Mouse (Mus musculus): ENCODE data around the gene Ift140. TPM values are rescaled to one million over a fixed set of nuclear protein-coding genes. Genes with fewer than 3 reads are reported as not detected.

Ift140 gene
- polyA plus RNA-seq, 1 experiment from 2014 or later: 28.1 TPM

DNA sequence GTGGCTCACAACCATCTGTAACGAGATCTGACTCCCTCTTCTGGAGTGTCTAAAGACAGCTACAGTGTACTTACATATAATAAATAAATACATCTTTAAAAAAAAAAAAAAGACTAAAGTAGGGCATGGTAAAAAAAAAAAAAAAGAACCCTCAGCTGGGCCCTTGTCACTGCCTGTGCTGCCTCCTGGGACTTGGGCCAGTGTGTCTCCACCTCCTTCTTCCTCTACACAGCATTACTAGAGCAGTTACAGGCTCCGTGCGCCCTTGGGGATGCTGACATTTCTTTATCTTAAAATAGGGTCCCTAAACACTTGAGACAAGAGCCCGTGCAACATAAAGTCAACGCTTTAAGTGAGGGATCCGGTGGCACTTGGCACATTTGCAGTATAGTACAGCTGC, 31.3 kb downstream of the Ift140 start:
- no peaks in the 10 kb centered on the region for H3K27me3 ChIP-seq
- H3K27ac ChIP-seq: no peak overlapping the region
- WGBS: 95% methylated on average over 5 of the region's 6 CpGs
- peaks cover 34% of the 10 kb centered on the region for H3K36me3 ChIP-seq (replicated peaks)
- H3K9ac ChIP-seq: no peak overlapping the region
- no peaks in the 10 kb centered on the region for H3K9me3 ChIP-seq
- H3K4me1 ChIP-seq: no peaks in the 10 kb centered on the region
- H3K4me3 ChIP-seq (replicated peaks): no peak overlapping the region
- ATAC-seq (ENCODE audit: low FRiP score): no peak
- no peak overlapping the region for H3K4me2 ChIP-seq

DNA sequence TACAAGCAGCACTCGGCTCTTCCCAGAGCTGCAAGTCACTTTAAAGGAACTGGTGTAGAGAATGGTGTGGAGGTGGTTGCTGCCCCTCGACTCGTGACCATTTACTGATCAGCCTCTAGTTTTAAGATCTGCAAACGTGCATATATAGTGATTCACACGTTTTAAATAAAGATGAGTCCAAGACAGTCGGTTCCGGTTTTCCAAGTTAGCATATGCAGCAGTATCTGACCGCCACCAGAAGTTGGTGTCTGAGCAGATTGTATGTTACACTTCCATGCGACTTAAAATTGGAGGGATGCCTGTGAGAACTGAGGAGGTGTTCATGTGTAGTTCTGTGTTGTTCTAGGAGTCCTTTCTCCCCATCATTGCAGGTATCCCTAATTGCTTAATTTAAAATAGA, 37.4 kb downstream of the Ift140 start:
- H3K27ac ChIP-seq: no peak overlapping the region
- no peaks in the 10 kb centered on the region for H3K9me3 ChIP-seq
- H3K4me2 ChIP-seq: no peak overlapping the region
- H3K36me3 ChIP-seq (replicated peaks): peaks cover 51% of the 10 kb centered on the region
- ATAC-seq (ENCODE audit: low FRiP score): no peak
- H3K4me1 ChIP-seq: no peaks in the 10 kb centered on the region
- WGBS: 84% methylated on average over 9 of the region's 9 CpGs
- no peak overlapping the region for H3K9ac ChIP-seq
- no peaks in the 10 kb centered on the region for H3K27me3 ChIP-seq
- no peak overlapping the region for H3K4me3 ChIP-seq (replicated peaks)

DNA sequence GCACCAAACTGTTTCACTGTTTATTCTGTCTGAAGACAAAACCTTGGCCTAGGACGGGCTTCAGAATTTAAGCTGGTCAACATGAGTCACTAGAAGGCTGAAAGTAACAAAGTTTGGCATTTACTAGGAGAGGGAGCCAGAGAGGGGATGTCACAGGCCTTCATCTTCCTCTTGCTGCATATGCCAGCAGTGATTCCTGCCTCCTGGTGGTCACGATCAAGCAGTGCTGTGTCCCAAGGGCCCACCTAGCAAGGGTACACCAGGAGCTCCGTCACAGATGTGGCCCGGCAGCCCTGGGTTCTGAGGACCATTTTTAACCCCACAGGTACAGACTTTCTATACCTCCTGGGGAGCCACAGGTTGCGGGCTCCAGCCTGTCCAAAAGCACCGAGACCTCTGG, 41.2 kb downstream of the Ift140 start:
- Histone ChIP-seq H3K27ac (no peak overlapping the region), H3K4me3 (replicated peaks) (no peak overlapping the region), H3K4me1 (no peaks in the 10 kb centered on the region), H3K9me3 (no peaks in the 10 kb centered on the region), H3K36me3 (replicated peaks) (peaks cover 49% of the 10 kb centered on the region), H3K9ac (no peak overlapping the region), H3K4me2 (no peak overlapping the region), H3K27me3 (no peaks in the 10 kb centered on the region)
- whole genome bisulfite sequencing: 90% methylated on average over 6 of the region's 6 CpGs
- no peak for ATAC-seq (ENCODE audit: low FRiP score)

DNA sequence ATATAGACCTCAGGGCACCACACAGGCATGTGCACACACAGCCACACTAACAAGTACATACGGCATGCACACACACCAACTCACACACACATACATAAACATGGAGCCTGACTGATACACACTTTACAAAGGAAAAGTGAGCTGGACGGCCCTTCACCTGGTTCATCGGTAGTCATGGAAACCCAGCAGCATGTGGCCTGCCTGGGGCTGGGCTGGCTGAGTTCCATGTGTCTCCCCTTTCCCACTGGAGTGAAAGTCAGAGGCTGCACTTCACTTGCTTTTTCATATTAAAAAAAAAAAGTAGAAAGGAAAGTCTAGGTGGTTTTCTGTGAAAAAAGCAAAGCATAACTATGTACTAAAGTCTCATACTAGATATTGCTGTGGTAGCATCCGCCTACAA, 47.4 kb downstream of the Ift140 start:
- Histone ChIP-seq H3K4me1 (no peaks in the 10 kb centered on the region), H3K27ac (no peak overlapping the region), H3K36me3 (replicated peaks) (peaks cover 27% of the 10 kb centered on the region), H3K4me2 (no peak overlapping the region), H3K9ac (no peak overlapping the region), H3K9me3 (no peaks in the 10 kb centered on the region), H3K27me3 (no peaks in the 10 kb centered on the region), H3K4me3 (replicated peaks) (no peak overlapping the region)
- 86% methylated on average over 4 of the region's 4 CpGs for WGBS
- ATAC-seq (ENCODE audit: low FRiP score): no peak

DNA sequence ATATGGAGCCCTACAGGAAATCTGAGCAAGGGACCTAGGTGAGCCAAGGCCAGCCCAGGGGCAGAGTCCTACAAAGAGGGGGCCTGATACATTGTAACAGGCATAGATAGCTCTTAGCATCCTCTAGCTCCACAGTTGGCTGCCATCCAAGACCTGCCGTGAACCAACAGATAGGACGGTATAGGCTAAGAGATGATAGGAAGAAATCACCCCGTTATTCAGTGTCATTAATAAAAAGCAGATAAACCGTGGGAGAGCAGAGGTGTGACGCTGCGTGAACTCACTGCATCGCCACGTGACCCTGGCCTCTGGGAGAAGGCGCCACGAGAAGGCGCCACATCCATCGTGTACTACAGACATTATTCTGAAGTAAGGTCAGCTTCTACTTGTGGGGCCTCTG, 48.0 kb downstream of the Ift140 start:
- Histone ChIP-seq H3K27me3 (no peaks in the 10 kb centered on the region), H3K36me3 (replicated peaks) (peaks cover 25% of the 10 kb centered on the region)
- WGBS: 90% methylated on average over 12 of the region's 12 CpGs

DNA sequence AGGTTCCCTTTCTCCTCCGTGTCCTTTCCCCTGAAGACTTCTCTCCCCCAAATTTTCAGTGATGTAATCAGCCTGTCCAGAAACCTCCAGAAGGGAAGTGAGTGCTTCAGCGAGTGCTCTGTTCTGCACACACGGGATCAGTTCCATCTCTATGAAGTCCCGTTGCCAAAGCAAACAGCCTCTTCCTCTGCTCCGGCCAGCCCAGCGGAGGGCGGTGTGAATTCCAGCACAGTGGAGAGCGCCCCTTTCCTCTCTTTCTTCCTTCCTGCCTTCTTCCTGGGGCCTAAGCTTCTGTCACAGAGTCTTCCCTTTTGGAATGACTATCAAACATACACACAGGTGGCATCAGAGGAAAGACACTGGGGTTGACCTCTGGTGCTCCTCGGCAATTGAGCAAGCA, 48.5 kb downstream of the Ift140 start:
- peaks cover 22% of the 10 kb centered on the region for H3K36me3 ChIP-seq (replicated peaks)
- H3K4me2 ChIP-seq: no peak overlapping the region
- 81% methylated on average over 9 of the region's 9 CpGs for WGBS
- no peak overlapping the region for H3K4me3 ChIP-seq (replicated peaks)
- H3K27ac ChIP-seq: no peak overlapping the region
- H3K27me3 ChIP-seq: no peaks in the 10 kb centered on the region
- no peak overlapping the region for H3K9ac ChIP-seq
- no peaks in the 10 kb centered on the region for H3K9me3 ChIP-seq
- no peaks in the 10 kb centered on the region for H3K4me1 ChIP-seq
- no peak for ATAC-seq (ENCODE audit: low FRiP score)

More for the DNA sequence above, 48.0 kb downstream of the Ift140 start:
- H3K27ac ChIP-seq: no peak overlapping the region
- no peaks in the 10 kb centered on the region for H3K9me3 ChIP-seq
- H3K9ac ChIP-seq: no peak overlapping the region
- H3K4me1 ChIP-seq: no peaks in the 10 kb centered on the region
- ATAC-seq (ENCODE audit: low FRiP score): no peak
- no peak overlapping the region for H3K4me2 ChIP-seq
- no peak overlapping the region for H3K4me3 ChIP-seq (replicated peaks)

DNA sequence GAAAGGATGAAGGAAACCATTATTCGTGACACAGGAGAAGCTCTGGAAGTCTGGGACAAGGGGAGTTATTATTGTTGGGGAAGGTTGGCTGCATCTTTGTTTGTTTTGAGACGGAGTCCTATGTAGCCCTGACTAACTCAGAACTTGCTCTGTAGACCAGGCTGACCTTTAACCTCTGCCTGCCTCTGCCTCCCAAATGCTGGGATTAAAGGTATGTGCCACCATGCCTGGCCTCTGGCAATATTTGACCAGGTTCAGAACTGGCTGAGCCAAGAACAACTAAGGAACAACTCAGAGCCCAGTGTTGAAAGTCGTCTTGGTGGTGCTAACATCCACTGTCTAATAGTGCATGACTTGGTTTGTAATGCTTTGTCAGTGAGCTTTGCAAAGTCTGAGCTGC, 49.3 kb downstream of the Ift140 start:
- H3K9me3 ChIP-seq: no peaks in the 10 kb centered on the region
- no peak overlapping the region for H3K9ac ChIP-seq
- no peaks in the 10 kb centered on the region for H3K27me3 ChIP-seq
- H3K4me2 ChIP-seq: no peak overlapping the region
- 93% methylated on average over 3 of the region's 3 CpGs for WGBS
- H3K4me3 ChIP-seq (replicated peaks): no peak overlapping the region
- no peaks in the 10 kb centered on the region for H3K4me1 ChIP-seq
- peaks cover 25% of the 10 kb centered on the region for H3K36me3 ChIP-seq (replicated peaks)
- H3K27ac ChIP-seq: no peak overlapping the region
- ATAC-seq (ENCODE audit: low FRiP score): no peak

DNA sequence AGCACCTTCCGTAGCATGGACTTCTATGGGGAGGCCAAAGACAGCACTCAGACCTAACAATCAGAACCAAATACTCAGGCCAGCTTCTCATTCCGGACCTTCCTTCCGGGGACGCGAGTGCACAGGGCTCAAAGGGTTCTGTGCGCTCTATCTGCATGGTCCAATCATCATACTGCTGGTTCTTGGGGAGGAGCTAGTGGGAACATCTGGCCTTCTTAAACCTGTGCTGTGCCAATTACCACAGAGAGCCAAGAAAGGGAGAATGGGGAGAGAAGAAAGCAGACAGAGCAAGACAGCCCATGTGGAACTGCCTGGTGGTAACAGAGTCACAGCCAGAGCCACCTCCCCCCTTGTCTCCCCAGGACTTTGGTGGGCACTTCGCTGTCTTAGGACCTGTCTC, 50.7 kb downstream of the Ift140 start:
- 94% methylated on average over 7 of the region's 7 CpGs for WGBS
- Histone ChIP-seq H3K4me2 (no peak overlapping the region; the same call in 1 of the 2 replicates), H3K9ac (no peak overlapping the region), H3K4me1 (no peaks in the 10 kb centered on the region), H3K9me3 (no peaks in the 10 kb centered on the region), H3K27ac (no peak overlapping the region), H3K4me3 (replicated peaks) (no peak overlapping the region), H3K36me3 (replicated peaks) (peaks cover 22% of the 10 kb centered on the region), H3K27me3 (no peaks in the 10 kb centered on the region)
- no peak for ATAC-seq (ENCODE audit: low FRiP score)

DNA sequence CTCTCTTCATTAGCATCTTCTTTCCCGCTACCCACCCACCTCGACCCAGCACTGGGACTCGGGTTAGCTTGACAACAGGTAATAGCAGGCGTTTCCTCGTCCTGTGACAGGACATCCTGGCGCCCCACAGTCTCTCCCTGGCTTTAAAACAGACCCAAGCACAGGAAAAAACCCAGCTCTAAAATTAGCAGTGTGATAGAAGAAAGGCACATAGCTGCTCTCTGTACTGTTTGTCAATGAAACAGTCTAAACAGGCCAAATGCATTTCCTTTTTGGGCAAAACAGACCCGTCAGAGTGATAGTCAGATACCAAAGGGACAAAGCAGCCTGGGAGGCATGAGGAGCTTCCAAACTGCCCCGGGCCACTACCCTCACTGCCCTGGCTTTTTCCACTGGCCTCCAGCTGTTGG, 51.6 kb downstream of the Ift140 start:
- H3K27ac ChIP-seq: no peak overlapping the region
- WGBS: 79% methylated on average over 8 of the region's 8 CpGs
- no peak overlapping the region for H3K9ac ChIP-seq
- no peak for ATAC-seq (ENCODE audit: low FRiP score)
- no peaks in the 10 kb centered on the region for H3K4me1 ChIP-seq
- peaks cover 14% of the 10 kb centered on the region; the same call in 1 of the 2 replicates for H3K36me3 ChIP-seq (replicated peaks)
- no peaks in the 10 kb centered on the region for H3K27me3 ChIP-seq
- H3K9me3 ChIP-seq: no peaks in the 10 kb centered on the region
- no peak overlapping the region for H3K4me3 ChIP-seq (replicated peaks)
- no peak overlapping the region for H3K4me2 ChIP-seq

DNA sequence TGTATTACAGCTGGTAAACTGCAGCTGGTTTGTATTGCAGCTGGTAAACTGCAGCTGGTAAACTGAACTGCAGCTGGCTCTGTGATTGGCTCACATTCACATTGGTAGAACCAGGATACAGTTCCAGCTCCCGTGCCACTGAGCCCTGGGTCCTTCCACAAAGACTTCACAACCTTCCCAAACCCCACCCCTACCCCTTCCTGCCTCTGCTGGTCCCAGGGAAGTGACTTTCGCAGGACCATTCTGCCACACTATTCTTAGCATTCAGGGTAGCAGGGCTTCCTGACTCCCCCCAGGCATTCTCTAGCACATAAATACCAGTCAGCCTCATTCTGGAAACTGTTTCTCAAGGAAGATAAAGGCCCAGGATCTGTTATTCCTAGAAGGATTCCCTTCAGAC, 52.8 kb downstream of the Ift140 start:
- no peak for ATAC-seq (ENCODE audit: low FRiP score)
- Histone ChIP-seq H3K4me2 (no peak overlapping the region), H3K4me1 (no peaks in the 10 kb centered on the region), H3K9me3 (no peaks in the 10 kb centered on the region), H3K27ac (no peak overlapping the region), H3K36me3 (replicated peaks) (peaks cover 13% of the 10 kb centered on the region; the same call in 1 of the 2 replicates), H3K27me3 (no peaks in the 10 kb centered on the region), H3K4me3 (replicated peaks) (no peak overlapping the region), H3K9ac (no peak overlapping the region)
- 84% methylated on average over 2 of the region's 2 CpGs for WGBS

DNA sequence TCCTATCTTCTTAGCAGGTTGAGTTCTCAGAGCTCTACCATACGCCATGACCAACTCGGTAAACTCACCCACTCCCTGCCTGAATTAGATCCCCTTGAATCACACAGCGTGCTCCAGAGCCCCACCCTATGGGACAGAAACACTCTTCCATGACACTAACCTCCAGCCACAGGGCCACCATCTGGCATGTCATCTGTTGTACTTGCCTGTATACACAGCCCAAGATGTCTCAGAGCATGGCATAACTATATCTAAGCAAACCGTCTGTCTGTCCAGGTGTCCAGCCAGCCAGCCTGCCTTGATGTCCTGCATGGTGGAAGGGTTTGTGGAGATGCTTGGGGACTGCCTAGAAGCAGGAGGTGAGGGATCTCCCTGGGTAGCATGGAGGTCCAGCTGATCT, 61.0 kb downstream of the Ift140 start:
- ATAC-seq (ENCODE audit: low FRiP score): no peak
- H3K4me1 ChIP-seq: no peaks in the 10 kb centered on the region
- WGBS: 93% methylated on average over 4 of the region's 4 CpGs
- no peak overlapping the region for H3K27ac ChIP-seq
- H3K9me3 ChIP-seq: no peaks in the 10 kb centered on the region
- no peaks in the 10 kb centered on the region for H3K36me3 ChIP-seq (replicated peaks)
- no peak overlapping the region for H3K4me3 ChIP-seq (replicated peaks)
- H3K4me2 ChIP-seq: no peak overlapping the region
- no peak overlapping the region for H3K9ac ChIP-seq
- H3K27me3 ChIP-seq: no peaks in the 10 kb centered on the region

DNA sequence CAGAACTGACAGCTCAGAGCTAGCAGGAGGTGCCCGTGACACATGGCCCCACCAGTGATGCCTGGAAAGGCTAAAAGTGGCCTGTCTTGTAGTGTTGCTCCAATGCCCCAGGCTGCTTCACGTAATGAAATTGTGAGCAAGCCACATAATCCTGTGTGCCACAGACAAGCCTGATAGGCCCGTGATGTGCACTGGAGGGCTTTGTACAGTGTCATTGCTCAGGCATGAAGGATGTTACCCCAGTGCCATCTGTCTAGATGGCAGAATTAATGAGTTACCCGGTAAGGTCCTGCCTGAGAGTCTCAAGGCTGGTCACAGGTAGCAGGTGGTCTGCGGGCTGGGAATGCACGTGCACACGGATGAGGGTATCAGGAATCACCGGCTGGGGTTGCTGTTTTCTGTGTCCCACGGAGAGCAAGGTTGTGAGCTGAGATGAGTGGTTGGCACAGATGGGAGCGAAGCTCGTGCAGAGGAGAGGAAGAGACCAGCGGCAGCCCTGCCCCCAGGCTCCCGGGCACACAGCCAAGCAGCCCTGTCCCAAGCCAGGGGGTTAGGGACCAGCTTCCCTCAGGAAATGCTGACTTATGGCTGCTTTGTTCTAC, 62.0 kb downstream of the Ift140 start:
- ATAC-seq (ENCODE audit: low FRiP score): no peak

DNA sequence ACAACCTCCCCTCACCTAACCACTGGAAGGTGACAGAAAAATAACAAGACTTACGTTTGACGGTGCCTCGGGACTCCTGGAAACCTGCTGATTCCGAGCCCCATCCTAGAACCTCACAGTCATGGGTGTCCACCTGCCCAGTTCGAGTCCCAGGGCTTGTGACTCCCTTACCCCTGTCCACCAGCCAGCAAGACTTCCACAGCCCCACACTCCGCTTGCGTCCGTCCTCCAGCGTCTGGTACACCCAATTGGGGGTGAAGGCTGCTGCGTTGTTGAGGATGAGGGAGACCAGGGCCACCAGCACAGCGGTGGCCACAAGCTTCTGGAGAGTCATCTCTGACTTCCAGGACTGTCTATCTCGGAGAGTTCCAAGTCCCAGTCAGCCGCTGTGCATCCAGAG, 64.3 kb downstream of the Ift140 start:
- no peak overlapping the region for H3K9ac ChIP-seq
- 93% methylated on average over 13 of the region's 13 CpGs for WGBS
- peak overlapping the region; percentile 8; the same call in 1 of the 2 replicates for H3K4me3 ChIP-seq (replicated peaks)
- no peaks in the 10 kb centered on the region for H3K9me3 ChIP-seq
- no peaks in the 10 kb centered on the region for H3K4me1 ChIP-seq
- no peak overlapping the region for H3K4me2 ChIP-seq
- no peaks in the 10 kb centered on the region for H3K27me3 ChIP-seq
- H3K36me3 ChIP-seq (replicated peaks): no peaks in the 10 kb centered on the region
- no peak overlapping the region for H3K27ac ChIP-seq
- no peak for ATAC-seq (ENCODE audit: low FRiP score)

More for the DNA sequence above, 62.0 kb downstream of the Ift140 start:
- Histone ChIP-seq H3K27me3 (no peaks in the 10 kb centered on the region), H3K4me2 (no peak overlapping the region), H3K36me3 (replicated peaks) (no peaks in the 10 kb centered on the region), H3K9ac (no peak overlapping the region), H3K4me1 (no peaks in the 10 kb centered on the region), H3K4me3 (replicated peaks) (no peak overlapping the region), H3K27ac (peak overlapping the region; percentile 46; the same call in 1 of the 2 replicates), H3K9me3 (no peaks in the 10 kb centered on the region)
- 83% methylated on average over 13 of the region's 13 CpGs for WGBS

Measured in forebrain, embryonic 12.5 days (tissue).